Mouse (Mus musculus) heart, adult 11 months (tissue): ENCODE data around the gene Trp53bp2.
A peak's percentile ranks its signal among the peaks of the same experiment; 100 is the strongest.

Source experiments
- DNase-seq: peaks from one replicate; pipeline ENCODE4 v3.0.0; 2022

Trp53bp2 gene

GRCm38 (mm10) chr1:182503206-182503900 is 94.4 kb downstream of the Trp53bp2 start:
- DNase-seq, result peak; percentile 90

GRCm38 (mm10) chr1:182504223-182504622 is 95.3 kb downstream of the Trp53bp2 start:
- DNase-seq, result peak; percentile 99

- DNase-seq, result peak; percentile 92
Observed at GRCm38 (mm10) chr1:182505291-182505690, 96.3 kb downstream of the Trp53bp2 start.

- DNase-seq, result peak; percentile 99
Observed at GRCm38 (mm10) chr1:182506229-182506986, 97.4 kb downstream of the Trp53bp2 start.

GRCm38 (mm10) chr1:182509110-182509797 is 100.3 kb downstream of the Trp53bp2 start:
- DNase-seq, result peak; percentile 89

GRCm38 (mm10) chr1:182511073-182511472 is 102.1 kb downstream of the Trp53bp2 start:
- peak; percentile 83 for DNase-seq

- peak; percentile 94 for DNase-seq
Observed at GRCm38 (mm10) chr1:182511778-182512177, 102.8 kb downstream of the Trp53bp2 start.
